Mouse (Mus musculus): ENCODE measurements around the gene Dclre1b.
A peak's percentile ranks its signal among the peaks of the same experiment; 100 is the strongest.
"Not testable (repeated sequence)": the region's sequence is repeated elsewhere in the genome, so short reads cannot be mapped to it uniquely, and the experiment has no call there.

Dclre1b gene

GRCm38 (mm10) chr3:103808891-103809798 lies at the start of gene Dclre1b, which contains the start of the genes Ap4b1 and Gm43064:
TSS of gene Dclre1b (minus strand) at chr3:103809444.
TSS of gene Ap4b1 (plus strand) at chr3:103809520.
TSS of gene Gm43064 (plus strand) at chr3:103809573.
- peak; percentile 97 for DNase-seq (ENCODE audit: low read depth, low spot score)

DNA sequence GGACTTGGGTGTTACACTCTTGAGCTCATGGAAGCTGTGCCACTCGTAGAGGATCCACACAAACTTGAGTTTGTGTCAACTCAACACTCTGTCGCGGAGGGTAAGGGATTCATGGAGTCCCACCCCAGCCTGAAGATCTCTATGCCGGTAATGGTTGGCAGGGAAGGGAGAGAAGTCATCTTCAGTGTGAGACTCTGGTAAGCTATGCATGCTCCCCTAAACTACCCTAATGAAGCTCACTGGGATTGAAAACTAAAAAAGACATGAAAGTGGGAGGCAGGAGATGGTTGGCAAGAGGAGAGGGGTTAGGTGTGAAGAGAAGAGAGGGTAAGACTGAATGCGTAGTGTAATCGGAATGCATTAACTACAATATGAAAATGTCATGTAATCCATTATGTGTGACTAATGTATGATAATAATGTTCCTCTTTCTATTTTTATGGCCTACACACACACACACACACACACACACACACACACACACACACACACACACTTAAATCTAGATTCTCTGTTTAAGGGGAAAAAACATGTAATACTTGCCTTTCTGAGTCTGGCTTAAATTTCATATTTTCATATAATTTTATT lies 48.8 kb upstream of the Dclre1b start:
- no peak for DNase-seq (ENCODE audit: low read depth, low spot score)

DNA sequence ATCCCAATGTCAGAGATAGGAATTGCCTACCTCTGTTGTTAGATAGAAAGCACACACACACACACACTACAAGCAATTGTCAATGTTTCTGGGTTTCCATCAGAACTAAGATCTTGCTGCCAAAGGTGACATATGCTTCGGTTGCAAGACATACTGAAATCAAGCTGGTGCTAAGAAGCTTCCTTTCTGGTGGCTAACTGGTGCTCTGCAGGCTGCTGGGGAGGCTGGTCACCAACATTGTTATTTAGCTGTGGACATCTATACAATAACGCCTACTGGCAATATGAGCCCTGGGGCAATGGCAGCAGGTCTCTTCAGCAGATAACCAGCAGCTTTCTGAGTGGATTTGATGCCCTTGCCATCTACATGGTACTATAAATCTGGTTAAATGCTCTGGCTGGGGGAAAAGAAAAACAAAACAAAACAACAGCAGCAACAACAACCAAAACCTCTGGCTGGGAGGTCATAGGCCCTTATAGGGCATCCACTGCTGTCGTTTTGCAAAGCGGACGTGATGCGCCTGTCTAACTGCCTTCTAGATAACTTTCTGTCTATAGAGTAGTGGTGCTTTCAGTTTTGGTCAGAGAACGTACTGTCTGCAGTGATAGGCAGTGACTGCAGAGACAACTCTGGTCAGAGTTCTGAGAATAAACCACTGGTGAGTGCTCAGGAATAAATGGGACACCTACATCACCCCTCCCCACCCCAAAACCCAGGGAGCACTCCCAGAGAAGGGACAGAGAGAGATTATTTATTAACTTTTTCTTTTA lies 48.0 kb upstream of the Dclre1b start:
- peak; percentile 82 for DNase-seq (ENCODE audit: low read depth, low spot score)

DNA sequence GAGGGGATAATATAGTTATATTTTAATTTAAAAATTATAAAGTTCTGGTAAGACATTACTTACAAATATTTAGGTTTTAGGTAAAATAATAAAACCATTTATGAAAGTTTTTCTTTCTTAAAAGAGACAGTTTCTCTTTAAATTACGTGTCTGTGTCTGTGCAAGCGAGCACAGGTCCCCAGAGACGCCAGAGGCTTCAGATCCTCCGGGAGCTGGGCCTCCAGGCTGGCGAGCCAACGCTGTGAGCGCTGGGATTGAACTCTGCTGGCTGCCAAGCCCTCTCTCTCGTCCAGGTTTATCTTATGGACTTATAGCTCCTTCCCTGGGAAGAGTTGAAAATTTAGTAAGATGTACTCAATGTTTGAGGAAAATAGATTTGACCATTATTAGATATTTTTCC lies 44.6 kb upstream of the Dclre1b start:
- DNase-seq (ENCODE audit: low read depth, low spot score) = peak; percentile 60

GRCm38 (mm10) chr3:103852565-103853299 lies 43.5 kb upstream of the Dclre1b start:
- peak; percentile 96 for DNase-seq (ENCODE audit: low read depth, low spot score)

GRCm38 (mm10) chr3:103851882-103852281 lies 42.6 kb upstream of the Dclre1b start:
- peak; percentile 63 for DNase-seq (ENCODE audit: low read depth, low spot score)

DNA sequence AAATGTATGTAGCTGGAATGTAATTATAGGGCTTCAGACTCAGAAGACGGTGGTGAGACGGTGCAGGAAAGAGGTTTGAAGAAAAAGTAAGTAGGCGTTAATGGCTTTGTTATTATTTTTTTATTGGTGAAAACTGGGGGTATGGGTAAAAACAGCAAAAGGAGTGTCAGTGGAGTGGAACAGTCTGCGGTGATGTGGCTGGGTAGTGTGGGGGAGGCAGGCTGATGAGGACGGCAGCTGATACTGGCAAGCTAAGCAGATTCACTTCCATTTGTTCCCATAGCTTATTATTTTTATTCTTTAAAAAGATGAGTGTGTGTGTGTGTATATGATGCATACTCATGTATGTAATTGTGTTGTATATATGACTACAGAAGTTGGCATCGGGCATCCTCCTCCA lies 42.2 kb upstream of the Dclre1b start:
- peak; percentile 64 for DNase-seq (ENCODE audit: low read depth, low spot score)

- DNase-seq (ENCODE audit: low read depth, low spot score) = peak; percentile 97
These were observed 41.6 kb upstream of the Dclre1b start for GRCm38 (mm10) chr3:103850644-103851363.

- not testable (repeated sequence) for DNase-seq (ENCODE audit: low read depth, low spot score)
These were observed 31.7 kb upstream of the Dclre1b start for GRCm38 (mm10) chr3:103840946-103841345.

DNA sequence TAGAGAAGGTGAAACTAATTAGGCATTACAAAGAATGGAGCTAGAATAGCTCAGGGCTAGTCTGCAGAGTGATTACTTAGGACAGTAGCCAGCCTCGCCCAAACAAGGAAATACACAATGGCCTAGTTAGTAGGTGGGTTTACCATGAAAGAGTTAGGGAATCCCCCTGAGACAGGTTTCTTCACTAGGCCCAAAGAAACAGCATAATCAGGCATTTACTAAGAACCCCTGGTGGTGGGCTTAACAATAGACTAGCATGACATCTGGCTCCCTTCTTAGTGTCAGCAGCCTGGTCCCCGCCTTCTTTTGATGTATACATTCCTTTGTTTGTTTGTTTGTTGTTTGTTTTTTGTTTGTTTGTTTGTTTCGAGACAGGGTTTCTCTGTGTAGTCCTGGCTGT lies 31.0 kb upstream of the Dclre1b start:
- not testable (repeated sequence) for DNase-seq (ENCODE audit: low read depth, low spot score)

DNA sequence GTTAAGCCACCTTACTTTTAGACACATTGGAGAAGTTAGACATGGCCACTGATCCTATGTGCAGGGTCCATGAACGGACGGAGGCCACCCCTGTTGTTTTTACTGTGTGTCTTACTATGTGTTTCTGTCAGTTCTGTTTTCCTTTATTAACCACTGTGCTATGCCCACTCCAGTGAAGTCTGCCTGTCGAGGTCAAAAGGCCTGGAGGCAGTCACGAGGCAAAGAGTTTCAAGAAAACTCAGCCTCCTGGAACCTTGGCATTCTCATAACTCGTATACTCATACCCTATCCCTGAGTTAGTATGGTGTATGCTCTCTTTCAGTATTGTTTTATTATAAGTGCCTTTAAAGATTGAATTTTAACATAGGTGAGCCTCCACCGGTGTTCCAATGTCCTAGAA lies 30.5 kb upstream of the Dclre1b start:
- no peak for DNase-seq (ENCODE audit: low read depth, low spot score)

GRCm38 (mm10) chr3:103836453-103836852 lies 27.2 kb upstream of the Dclre1b start:
- no peak for DNase-seq (ENCODE audit: low read depth, low spot score)

- DNase-seq (ENCODE audit: low read depth, low spot score) = peak; percentile 92
These were observed 26.7 kb upstream of the Dclre1b start for GRCm38 (mm10) chr3:103835951-103836310.

- no peak for DNase-seq (ENCODE audit: low read depth, low spot score)
These were observed 26.2 kb upstream of the Dclre1b start for GRCm38 (mm10) chr3:103835272-103835950.

DNA sequence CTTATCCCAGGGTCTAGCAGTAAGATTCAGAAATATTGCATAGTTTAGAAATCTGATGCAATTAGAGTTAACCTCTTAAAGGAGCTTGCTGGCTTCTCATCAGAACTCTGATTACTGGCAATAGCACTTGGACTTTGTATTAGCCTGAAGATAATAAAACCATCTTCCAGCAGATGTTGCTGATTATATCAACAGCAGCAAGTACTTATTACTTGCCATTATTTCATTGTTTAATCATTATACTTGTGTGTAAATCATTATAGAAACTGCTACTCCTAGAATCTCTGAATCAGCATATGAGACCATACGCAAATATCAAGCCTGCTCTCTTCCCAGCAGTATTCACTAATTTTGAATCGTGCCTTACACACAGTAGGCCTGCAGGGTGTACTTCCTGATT lies 24.8 kb upstream of the Dclre1b start:
- DNase-seq (ENCODE audit: low read depth, low spot score) = no peak

DNA sequence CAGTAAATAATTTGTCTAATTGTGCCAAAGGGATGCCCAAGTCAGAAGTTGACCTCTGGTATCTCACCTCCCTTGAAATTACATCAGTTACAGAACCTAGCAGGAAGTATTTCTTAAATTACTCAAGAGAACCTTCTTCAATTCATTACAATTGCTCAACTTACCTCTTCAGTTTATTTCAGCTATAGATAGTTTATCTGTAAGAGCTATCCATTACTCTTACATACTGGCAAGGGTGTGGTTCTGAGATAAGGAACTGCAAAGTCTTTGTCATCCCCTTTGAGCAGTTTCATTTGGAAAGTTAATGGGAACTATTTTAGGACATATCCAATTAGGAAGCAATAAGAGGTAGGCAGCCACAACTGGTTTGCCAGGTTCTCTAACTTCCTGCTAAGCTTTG lies 23.2 kb upstream of the Dclre1b start, which contains the start of gene Bcl2l15:
Gene Bcl2l15, plus strand, starts transcription at position 176 of the 400 bp plus-strand sequence.
- no peak for DNase-seq (ENCODE audit: low read depth, low spot score)

GRCm38 (mm10) chr3:103831146-103831545 lies 21.9 kb upstream of the Dclre1b start:
- DNase-seq (ENCODE audit: low read depth, low spot score) = peak; percentile 65

DNA sequence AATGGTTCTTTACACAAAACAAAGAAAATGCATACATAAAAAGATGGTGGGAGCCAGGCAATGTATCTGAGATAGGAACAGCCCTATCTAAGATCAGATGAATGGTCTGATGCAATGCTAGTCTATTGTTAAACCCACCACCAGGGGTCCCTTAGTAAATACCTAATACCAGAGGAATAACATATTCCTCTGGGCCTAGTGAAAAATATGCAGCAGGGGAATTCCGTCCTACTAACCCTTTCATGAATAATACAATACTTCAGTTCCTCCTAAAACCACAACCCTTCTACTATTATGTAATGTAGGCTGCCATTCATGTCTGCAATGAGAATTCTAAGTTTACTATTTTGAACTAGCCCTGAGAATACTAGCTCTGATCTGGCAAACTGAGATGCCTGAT lies 21.4 kb upstream of the Dclre1b start:
- DNase-seq (ENCODE audit: low read depth, low spot score) = not testable (repeated sequence)

DNA sequence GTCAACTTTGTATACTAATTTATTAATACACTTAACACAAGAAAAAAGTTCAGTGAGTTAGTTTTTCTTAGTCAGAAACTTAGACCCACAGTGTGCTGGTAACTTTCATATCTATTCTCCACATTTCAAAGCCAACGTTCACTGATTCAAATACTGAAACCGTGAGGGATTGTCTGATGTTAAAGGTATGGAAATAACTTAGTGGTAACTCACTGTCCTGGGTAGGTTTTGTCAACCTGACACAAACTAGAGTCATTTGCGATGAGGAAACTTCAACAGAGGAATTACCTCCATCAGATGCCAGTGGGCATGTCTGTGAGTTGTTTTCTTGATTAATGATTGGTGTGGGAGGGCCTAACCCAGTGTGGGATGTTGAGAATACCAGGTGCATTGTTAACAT lies 19.8 kb upstream of the Dclre1b start:
- no peak for DNase-seq (ENCODE audit: low read depth, low spot score)

DNA sequence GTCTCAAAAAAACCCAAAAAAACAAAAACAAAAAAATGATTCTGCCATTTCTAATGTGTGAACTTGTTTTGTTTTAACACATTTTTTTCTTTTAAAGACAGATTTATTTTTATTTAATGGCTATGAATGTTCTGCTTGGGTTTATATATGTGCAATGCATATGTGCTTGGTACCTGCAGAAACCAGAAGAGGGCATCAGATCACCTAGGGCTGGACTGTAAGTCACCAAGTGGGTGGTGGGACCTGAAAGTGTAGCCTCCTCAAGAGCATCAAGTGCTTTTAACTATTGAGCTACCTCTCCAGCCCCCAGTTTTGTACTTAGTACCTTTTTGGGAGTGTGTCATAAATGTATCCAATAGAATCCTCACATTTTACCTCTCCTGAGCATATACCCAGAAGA lies 18.3 kb upstream of the Dclre1b start:
- peak; percentile 51 for DNase-seq (ENCODE audit: low read depth, low spot score)
